Mouse (Mus musculus) lung, postnatal 4 days (tissue): ENCODE measurements around the gene Ccdc78.
A peak's percentile ranks its signal among the peaks of the same experiment; 100 is the strongest.

ENCODE experiments used
- DNase-seq, 2 experiments: peaks; one replicate each; pipeline ENCODE4 v3.0.0; 2021

The Ccdc78 gene

DNA sequence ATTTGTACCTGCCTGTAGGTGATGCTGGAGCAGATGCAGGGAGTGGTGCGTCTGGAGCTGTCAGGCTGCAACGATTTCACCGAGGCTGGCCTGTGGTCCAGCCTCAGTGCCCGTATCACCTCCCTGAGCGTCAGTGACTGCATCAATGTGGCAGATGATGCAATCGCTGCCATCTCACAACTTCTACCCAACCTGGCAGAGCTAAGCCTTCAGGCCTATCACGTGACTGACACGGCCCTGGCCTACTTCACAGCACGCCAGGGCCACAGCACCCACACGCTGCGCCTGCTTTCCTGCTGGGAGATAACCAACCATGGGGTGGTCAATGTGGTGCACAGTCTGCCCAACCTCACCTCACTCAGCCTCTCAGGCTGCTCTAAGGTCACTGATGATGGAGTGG lies 31.3 kb downstream of the Ccdc78 start:
- DNase-seq: no peak

GRCm38 (mm10) chr17:25818851-25819780 lies 32.7 kb downstream of the Ccdc78 start:
- peak in 1 of 2 experiments; percentile 34 for DNase-seq

DNA sequence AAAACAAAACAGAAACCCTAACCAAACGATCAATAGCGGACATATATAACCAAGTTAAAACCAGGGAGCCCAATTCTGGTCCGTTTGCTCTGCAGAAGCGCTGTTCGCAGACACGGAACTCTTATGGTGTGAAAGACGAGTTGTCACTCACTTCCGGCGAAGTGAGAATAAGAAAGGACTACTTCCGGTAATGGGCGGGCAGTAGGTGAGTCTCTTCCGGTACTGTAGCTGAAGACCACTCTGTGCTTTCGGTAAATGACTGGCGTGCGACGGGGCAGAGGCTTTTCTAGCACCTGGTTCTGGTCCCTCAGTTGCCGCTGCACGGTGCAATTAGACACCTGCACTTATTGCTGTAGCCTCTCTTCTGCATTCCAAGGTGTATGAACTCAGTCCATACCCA lies 37.1 kb downstream of the Ccdc78 start, which contains the start of gene Wdr24:
Gene Wdr24, plus strand, starts transcription at position 176 of the 400 bp plus-strand sequence.
- DNase-seq: peak; percentile 78 to 85

- DNase-seq: no peak
Observed at GRCm38 (mm10) chr17:25824362-25825142, 38.2 kb downstream of the Ccdc78 start.

DNA sequence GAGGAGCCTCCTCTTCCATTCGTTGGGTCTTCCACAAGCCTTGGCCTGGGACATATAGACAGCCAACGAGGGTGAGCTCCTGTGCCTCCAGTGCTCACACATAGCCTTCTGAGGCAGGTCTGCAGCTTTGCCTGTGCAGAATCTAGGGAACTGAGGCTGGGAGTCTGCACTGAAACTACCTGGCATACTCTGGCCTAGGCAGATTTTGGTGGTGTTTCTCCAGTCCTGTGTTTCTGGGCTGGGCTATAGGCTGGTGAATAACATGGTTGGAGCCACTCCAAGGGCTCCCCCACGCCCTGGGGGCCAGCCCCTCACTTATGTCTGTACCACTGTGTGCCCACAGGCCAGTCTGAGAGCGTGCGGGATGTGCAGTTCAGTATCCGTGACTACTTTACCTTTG lies 38.9 kb downstream of the Ccdc78 start:
- no peak for DNase-seq

GRCm38 (mm10) chr17:25825984-25826570 lies 39.7 kb downstream of the Ccdc78 start:
- DNase-seq: no peak

DNA sequence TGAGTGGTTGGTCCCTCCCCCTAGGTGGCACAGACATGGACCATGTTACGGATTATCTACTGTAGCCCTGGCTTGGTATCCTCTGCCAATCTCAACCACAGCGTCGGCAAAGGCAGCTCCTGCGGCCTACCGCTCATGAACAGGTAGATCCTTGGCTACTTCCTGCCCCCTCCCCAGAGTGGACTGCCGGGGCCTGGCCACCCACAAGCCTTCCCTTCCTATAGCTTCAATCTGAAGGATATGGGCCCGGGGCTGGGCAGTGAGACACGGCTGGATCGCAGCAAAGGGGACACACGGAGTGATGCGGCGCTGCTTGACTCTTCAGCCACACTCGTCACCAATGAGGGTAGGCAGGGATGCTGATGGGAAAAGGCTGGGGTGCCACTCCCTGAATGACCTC lies 40.6 kb downstream of the Ccdc78 start:
- DNase-seq: no peak

GRCm38 (mm10) chr17:25827546-25828222 lies 41.3 kb downstream of the Ccdc78 start:
- DNase-seq: no peak

- DNase-seq: no peak
Observed at GRCm38 (mm10) chr17:25828223-25828594, 41.8 kb downstream of the Ccdc78 start.

DNA sequence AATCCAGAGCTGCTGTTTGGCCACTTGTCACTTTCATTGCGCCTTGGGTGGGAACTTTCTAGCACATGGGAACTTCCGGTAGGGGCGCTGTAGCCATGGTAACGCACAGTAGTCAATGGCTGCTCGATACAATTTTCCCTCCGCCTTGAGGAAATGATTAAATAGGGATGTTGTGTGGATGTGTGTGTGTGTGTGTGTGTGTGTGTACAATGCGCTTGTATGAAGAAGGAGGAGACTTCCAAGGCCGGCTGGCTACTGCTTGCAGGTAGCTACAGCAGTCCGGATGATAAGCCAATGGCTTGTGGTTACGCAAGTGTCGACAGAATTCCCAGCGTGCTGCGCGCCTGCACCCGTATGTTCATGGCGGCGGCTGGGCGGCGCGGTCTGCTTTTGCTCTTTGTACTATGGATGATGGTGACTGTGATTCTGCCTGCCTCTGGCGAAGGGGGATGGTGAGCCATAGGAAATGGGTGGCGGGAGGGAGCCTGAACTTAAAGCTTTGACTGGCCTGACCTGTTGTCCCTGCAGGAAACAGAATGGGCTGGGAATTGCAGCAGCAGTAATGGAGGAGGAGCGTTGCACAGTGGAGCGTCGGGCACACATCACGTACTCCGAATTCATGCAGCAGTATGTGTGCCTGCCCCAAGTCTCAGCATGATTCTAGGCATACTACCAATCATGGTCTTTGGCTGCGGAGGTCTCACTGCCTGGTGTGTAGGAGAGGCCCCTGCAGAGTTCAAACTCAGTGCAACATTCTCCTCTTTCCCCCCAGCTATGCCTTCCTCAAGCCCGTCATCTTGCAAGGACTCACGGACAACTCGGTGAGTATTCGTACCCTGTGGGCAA lies 42.6 kb downstream of the Ccdc78 start, which contains the start of gene Jmjd8:
Gene Jmjd8, plus strand, starts transcription at position 156 of the 846 bp plus-strand sequence.
- DNase-seq: peak; percentile 78 to 79

DNA sequence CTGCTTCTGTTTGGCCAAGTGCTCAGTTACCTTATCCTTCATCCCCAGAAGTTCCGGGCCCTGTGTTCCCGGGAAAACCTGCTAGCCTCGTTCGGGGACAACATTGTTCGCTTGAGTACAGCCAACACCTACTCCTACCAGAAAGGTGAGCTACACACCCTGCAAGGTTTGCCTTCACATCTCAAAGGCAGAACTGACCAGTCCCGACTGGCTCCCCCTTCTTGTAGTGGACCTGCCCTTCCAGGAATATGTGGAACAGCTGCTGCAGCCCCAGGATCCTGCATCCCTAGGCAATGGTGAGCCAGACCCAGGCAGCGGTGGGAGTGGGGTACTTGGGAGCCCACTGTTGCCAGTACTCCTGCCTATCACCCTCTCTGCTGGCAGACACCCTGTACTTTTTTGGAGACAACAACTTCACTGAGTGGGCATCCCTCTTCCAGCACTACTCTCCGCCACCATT lies 43.2 kb downstream of the Ccdc78 start:
- DNase-seq: no peak

DNA sequence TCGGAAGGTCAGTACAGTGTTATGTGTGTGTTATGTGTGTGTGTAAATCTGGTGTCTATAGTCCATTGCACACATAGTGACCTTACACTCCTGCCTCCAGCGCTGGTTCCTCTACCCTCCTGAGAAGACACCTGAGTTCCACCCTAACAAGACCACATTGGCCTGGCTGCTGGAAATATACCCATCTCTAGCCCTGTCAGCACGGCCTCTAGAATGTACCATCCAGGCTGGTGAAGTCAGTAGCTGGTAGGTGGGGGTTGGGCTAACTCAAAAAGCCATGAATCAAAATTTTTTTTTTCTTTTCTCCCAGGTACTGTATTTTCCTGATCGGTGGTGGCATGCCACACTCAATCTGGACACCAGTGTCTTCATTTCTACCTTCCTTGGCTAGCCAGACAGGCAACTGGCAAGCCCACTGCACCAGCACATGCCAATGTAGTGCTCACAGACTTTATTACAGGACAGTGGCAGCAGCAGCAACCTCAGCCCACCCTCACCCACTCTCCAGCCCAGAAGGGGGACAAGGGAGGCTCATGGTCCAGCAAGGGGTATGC lies 43.9 kb downstream of the Ccdc78 start:
- no peak for DNase-seq

- DNase-seq: no peak
Observed at GRCm38 (mm10) chr17:25830806-25831431, 44.5 kb downstream of the Ccdc78 start.

DNA sequence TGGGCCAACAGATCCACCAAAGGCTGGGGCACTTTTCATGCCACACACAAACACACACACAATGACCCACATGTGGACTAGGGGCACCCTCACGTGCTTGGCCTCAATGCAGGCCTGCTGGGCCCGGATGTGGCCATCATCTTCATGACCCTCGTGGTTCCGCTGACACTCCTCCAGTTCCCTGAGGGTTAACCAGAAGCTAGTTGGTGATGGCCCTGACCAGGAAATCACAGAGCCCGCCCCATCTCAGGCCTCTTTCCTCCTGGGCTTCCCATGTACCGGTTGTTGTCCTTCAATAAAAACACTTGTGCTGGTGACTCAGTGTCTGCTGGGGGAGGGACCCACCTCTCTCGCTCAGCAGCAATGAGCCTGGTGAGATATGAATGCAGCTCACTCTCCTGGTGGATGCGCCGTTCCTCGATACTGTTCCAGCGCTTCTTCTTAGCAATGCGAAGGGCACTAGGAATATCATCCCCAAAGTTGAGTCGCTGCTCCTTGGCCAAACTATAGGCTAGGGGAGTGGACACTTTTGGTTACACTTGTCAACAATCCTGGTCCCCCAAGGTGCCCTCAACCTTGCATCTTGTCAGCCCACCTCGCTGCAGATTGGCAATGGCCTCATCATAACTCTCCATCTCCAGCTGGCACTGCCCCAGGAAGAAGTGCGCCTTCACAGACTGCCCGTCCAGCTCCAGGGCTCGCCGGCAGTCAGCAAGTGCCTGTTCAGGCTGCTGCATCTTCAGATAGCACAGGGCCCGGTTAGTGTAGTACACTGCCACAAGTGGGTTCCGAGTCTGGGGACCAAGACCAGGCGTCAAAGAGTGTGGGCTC lies 45.3 kb downstream of the Ccdc78 start:
- peak in 1 of 2 experiments; percentile 53 for DNase-seq

GRCm38 (mm10) chr17:25832436-25833290 lies 46.3 kb downstream of the Ccdc78 start:
- DNase-seq: peak; percentile 100

GRCm38 (mm10) chr17:25833291-25833663 lies 46.9 kb downstream of the Ccdc78 start, which contains the start of gene Stub1:
Stub1 (minus strand) TSS chr17:25833404.
- DNase-seq: peak; percentile 93 to 96

DNA sequence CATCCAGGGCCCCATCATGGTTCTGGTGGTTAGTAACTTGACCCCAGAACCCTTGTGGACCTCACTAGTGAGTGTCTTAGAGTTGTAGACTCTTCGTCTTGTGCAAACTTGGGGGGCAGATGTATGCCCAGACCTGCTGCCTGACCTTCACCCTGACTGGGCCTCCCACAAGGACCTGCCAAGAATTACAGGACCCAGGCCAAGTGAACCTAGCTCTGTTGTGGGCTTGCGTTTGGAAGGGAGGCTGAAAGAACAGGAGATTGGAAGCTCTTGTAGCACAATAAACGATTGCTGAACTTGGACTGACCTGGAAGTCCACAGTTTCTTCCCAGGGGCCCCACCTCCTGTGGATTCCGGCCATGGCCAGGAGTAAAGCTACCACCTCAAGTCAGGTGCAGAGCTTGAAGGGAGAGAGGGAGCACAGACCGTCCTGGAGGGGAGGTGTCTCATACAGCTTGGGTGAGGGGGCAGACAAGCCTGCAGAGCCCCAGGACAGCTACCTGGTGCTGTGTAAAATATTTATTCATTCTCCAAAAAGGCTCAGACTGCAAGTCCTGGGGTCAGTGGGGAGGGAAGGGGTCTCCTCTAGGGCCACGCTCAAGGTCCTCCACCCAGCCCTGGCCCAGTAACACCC lies 47.7 kb downstream of the Ccdc78 start:
- no peak for DNase-seq

- no peak for DNase-seq
Observed at GRCm38 (mm10) chr17:25834595-25835222, 48.3 kb downstream of the Ccdc78 start.
